Mouse (Mus musculus) heart, postnatal 0 days (tissue): ENCODE results near the gene Cnot3.

Experiments used
- CTCF ChIP-seq: IDR thresholded peaks from 2 replicates; pipeline ENCODE4 v1.5.1; 2016; ENCODE audit warnings: antibody characterized with exemption, control low read depth, low read depth
- EP300 ChIP-seq: IDR thresholded peaks from 2 replicates; pipeline ENCODE4 v1.6.1; 2016; ENCODE audit warnings: antibody characterized with exemption, low read depth

GRCm38 (mm10) chr7:3692987-3693808 is 48.1 kb downstream of the Cnot3 start, which contains the start of gene Mboat7:
- TF ChIP-seq EP300 (no peak; the same call in 1 of the 2 replicates), CTCF (no peak)
